Mouse (Mus musculus) heart, embryonic 12.5 days (tissue): ENCODE results near the gene Fam98c. TPM values are rescaled to one million over a fixed set of nuclear protein-coding genes. Genes with fewer than 3 reads are reported as not detected.
A peak's percentile ranks its signal among the peaks of the same experiment; 100 is the strongest.
"Not testable (repeated sequence)": the region's sequence is repeated elsewhere in the genome, so short reads cannot be mapped to it uniquely, and the experiment has no call there.

Source experiments
- ATAC-seq: fragments of 200-750 bp; cut with Nextera tagmentation; 2 replicates; pipeline ENCODE4 v1.8.0; 2017; ENCODE audit warnings: moderate TSS enrichment, moderate library complexity; ENCODE audit not compliant: insufficient number of reproducible peaks, low FRiP score
- H3K27ac ChIP-seq: fragments of 300-500 bp; sonication (generic); 2 replicates; pipeline ENCODE4 v1.5.1; 2016; ENCODE audit warnings: mild to moderate bottlenecking, moderate library complexity; ENCODE audit not compliant: poor library complexity, severe bottlenecking
- H3K27me3 ChIP-seq: fragments of 300-500 bp; sonication (generic); replicated peaks from 2 replicates; pipeline ENCODE4 v1.6.1; 2016; ENCODE audit warnings: mild to moderate bottlenecking, moderate library complexity
- H3K36me3 ChIP-seq: fragments of 300-500 bp; sonication (generic); 2 replicates; pipeline ENCODE4 v1.6.1; 2016; ENCODE audit warnings: mild to moderate bottlenecking, moderate library complexity
- H3K4me1 ChIP-seq: fragments of 300-500 bp; sonication (generic); replicated peaks from 2 replicates; pipeline ENCODE4 v1.6.1; 2016; ENCODE audit warnings: mild to moderate bottlenecking
- H3K4me2 ChIP-seq: fragments of 300-500 bp; sonication (generic); 2 replicates; pipeline ENCODE4 v1.6.1; 2016; ENCODE audit warnings: mild to moderate bottlenecking, moderate library complexity
- H3K4me3 ChIP-seq: fragments of 300-500 bp; sonication (generic); 2 replicates; pipeline ENCODE4 v1.5.1; 2016; ENCODE audit warnings: mild to moderate bottlenecking
- H3K9ac ChIP-seq: fragments of 300-500 bp; sonication (generic); 2 replicates; pipeline ENCODE4 v1.6.1; 2016; ENCODE audit warnings: mild to moderate bottlenecking, moderate library complexity
- H3K9me3 ChIP-seq: fragments of 300-500 bp; sonication (generic); replicated peaks from 2 replicates; pipeline ENCODE4 v1.6.1; 2016; ENCODE audit warnings: mild to moderate bottlenecking, moderate library complexity
- WGBS: fragments of 180-500 bp; shearing (Covaris S2); methylation state at CpG from one replicate; pipeline ENCODE4 v1.1.7; 2016; 5-methylcytosine and 5-hydroxymethylcytosine counted together
- polyA plus RNA-seq: library from polyadenylated mRNA; unstranded; fragments of >200 nt; fragmentation: Nextera tagmentation; extraction: Ambion mirVana; gene quantifications from 2 replicates; pipeline ENCODE4 v1.2.1, GENCODE M21; 2016

The Fam98c gene
- polyA plus RNA-seq, 1 experiment from 2014 or later: 13.5 TPM

GRCm38 (mm10) chr7:29155196-29155837 is 717 bp downstream of the Fam98c start:
- peak overlapping the region; percentile 88 for H3K9ac ChIP-seq
- H3K4me2 ChIP-seq: peak overlapping the region; percentile 97
- peak; percentile 88 for ATAC-seq
- peaks cover 3% of the 10 kb centered on the region; the same call in 1 of the 2 replicates for H3K4me1 ChIP-seq
- peaks cover 9% of the 10 kb centered on the region for H3K36me3 ChIP-seq
- WGBS: 8% methylated on average over 35 of the region's 37 CpGs
- H3K27me3 ChIP-seq: peaks cover 34% of the 10 kb centered on the region
- H3K4me3 ChIP-seq: peak overlapping the region; percentile 91
- peak overlapping the region; percentile 76 for H3K27ac ChIP-seq
- H3K9me3 ChIP-seq: peaks cover 6% of the 10 kb centered on the region; the same call in 1 of the 2 replicates

- peaks cover 6% of the 10 kb centered on the region; the same call in 1 of the 2 replicates for H3K9me3 ChIP-seq
- H3K9ac ChIP-seq: no peak overlapping the region
- ATAC-seq: no peak
- peaks cover 3% of the 10 kb centered on the region; the same call in 1 of the 2 replicates for H3K4me1 ChIP-seq
- H3K27ac ChIP-seq: no peak overlapping the region
- H3K4me2 ChIP-seq: no peak overlapping the region
- WGBS: 93% methylated on average over 14 of the region's 14 CpGs
- peaks cover 30% of the 10 kb centered on the region for H3K27me3 ChIP-seq
- H3K36me3 ChIP-seq: peaks cover 9% of the 10 kb centered on the region
- no peak overlapping the region for H3K4me3 ChIP-seq
Measured at GRCm38 (mm10) chr7:29154018-29154720, 1.9 kb downstream of the Fam98c start.

- WGBS: 60% methylated on average over 10 of the region's 10 CpGs
Measured at GRCm38 (mm10) chr7:29151486-29151885, 4.5 kb downstream of the Fam98c start.

GRCm38 (mm10) chr7:29148771-29149170 is 7.3 kb downstream of the Fam98c start:
- H3K4me1 ChIP-seq: no peaks in the 10 kb centered on the region
- H3K4me3 ChIP-seq: no peak overlapping the region
- peaks cover 8% of the 10 kb centered on the region for H3K27me3 ChIP-seq
- H3K9me3 ChIP-seq: no peaks in the 10 kb centered on the region
- no peak overlapping the region for H3K27ac ChIP-seq
- ATAC-seq: no peak
- no peak overlapping the region for H3K9ac ChIP-seq
- WGBS: 88% methylated on average over 15 of the region's 15 CpGs
- H3K36me3 ChIP-seq: peaks cover 3% of the 10 kb centered on the region; the same call in 1 of the 2 replicates
- H3K4me2 ChIP-seq: no peak overlapping the region

More at GRCm38 (mm10) chr7:29151486-29151885, 4.5 kb downstream of the Fam98c start:
- H3K4me2 ChIP-seq: no peak overlapping the region
- H3K4me1 ChIP-seq: peaks cover 2% of the 10 kb centered on the region; the same call in 1 of the 2 replicates
- no peak overlapping the region for H3K9ac ChIP-seq
- ATAC-seq: no peak
- peaks cover 11% of the 10 kb centered on the region; the same call in 1 of the 2 replicates for H3K27me3 ChIP-seq
- H3K27ac ChIP-seq: no peak overlapping the region
- H3K36me3 ChIP-seq: peaks cover 9% of the 10 kb centered on the region
- H3K4me3 ChIP-seq: no peak overlapping the region
- peaks cover 6% of the 10 kb centered on the region; the same call in 1 of the 2 replicates for H3K9me3 ChIP-seq

GRCm38 (mm10) chr7:29146625-29147367 is 9.2 kb downstream of the Fam98c start:
- Histone ChIP-seq H3K36me3 (no peaks in the 10 kb centered on the region), H3K4me2 (no peak overlapping the region), H3K27ac (no peak overlapping the region), H3K4me1 (no peaks in the 10 kb centered on the region), H3K9me3 (no peaks in the 10 kb centered on the region), H3K9ac (no peak overlapping the region), H3K27me3 (peaks cover 8% of the 10 kb centered on the region), H3K4me3 (no peak overlapping the region)
- no peak for ATAC-seq
- WGBS: 76% methylated on average over 7 of the region's 7 CpGs

GRCm38 (mm10) chr7:29144006-29144405 is 12.0 kb downstream of the Fam98c start:
- no peaks in the 10 kb centered on the region for H3K4me1 ChIP-seq
- no peak overlapping the region for H3K9ac ChIP-seq
- no peaks in the 10 kb centered on the region; the same call in 1 of the 2 replicates for H3K27me3 ChIP-seq
- no peak overlapping the region for H3K4me3 ChIP-seq
- H3K4me2 ChIP-seq: no peak overlapping the region
- 92% methylated on average over 4 of the region's 4 CpGs for WGBS
- H3K27ac ChIP-seq: no peak overlapping the region
- no peak for ATAC-seq
- no peaks in the 10 kb centered on the region for H3K9me3 ChIP-seq
- no peaks in the 10 kb centered on the region for H3K36me3 ChIP-seq

- WGBS: 72% methylated on average over 8 of the region's 8 CpGs
- Histone ChIP-seq H3K27ac (no peak overlapping the region), H3K4me2 (no peak overlapping the region), H3K27me3 (peaks cover 8% of the 10 kb centered on the region), H3K4me1 (no peaks in the 10 kb centered on the region), H3K4me3 (no peak overlapping the region), H3K9me3 (no peaks in the 10 kb centered on the region), H3K9ac (no peak overlapping the region), H3K36me3 (no peaks in the 10 kb centered on the region)
- no peak for ATAC-seq
Measured at GRCm38 (mm10) chr7:29141416-29141815, 14.6 kb downstream of the Fam98c start.

GRCm38 (mm10) chr7:29139237-29139636 is 16.8 kb downstream of the Fam98c start:
- not testable (repeated sequence) for H3K4me3 ChIP-seq, H3K4me2 ChIP-seq, H3K9ac ChIP-seq, H3K4me1 ChIP-seq, H3K9me3 ChIP-seq, ATAC-seq, H3K27ac ChIP-seq, H3K36me3 ChIP-seq
- WGBS: 89% methylated on average over 3 of the region's 4 CpGs
- H3K27me3 ChIP-seq: peaks cover 27% of the 10 kb centered on the region

GRCm38 (mm10) chr7:29137429-29137828 is 18.6 kb downstream of the Fam98c start:
- Histone ChIP-seq H3K36me3 (no peaks in the 10 kb centered on the region), H3K9me3 (no peaks in the 10 kb centered on the region), H3K27me3 (peaks cover 27% of the 10 kb centered on the region), H3K4me3 (no peak overlapping the region), H3K4me2 (no peak overlapping the region), H3K9ac (no peak overlapping the region), H3K27ac (no peak overlapping the region), H3K4me1 (peaks cover 9% of the 10 kb centered on the region; the same call in 1 of the 2 replicates)
- ATAC-seq: no peak
- 26% methylated on average over 16 of the region's 16 CpGs for WGBS

- peaks cover 9% of the 10 kb centered on the region; the same call in 1 of the 2 replicates for H3K4me1 ChIP-seq
- WGBS: under 1% methylated on average over 18 of the region's 20 CpGs
- no peak for ATAC-seq
- peak within 1 kb of the TSS; percentile 37 for H3K4me3 ChIP-seq
- H3K27me3 ChIP-seq: peaks cover 27% of the 10 kb centered on the region
- peak within 1 kb of the TSS; percentile 67 for H3K4me2 ChIP-seq
- H3K36me3 ChIP-seq: no peaks in the 10 kb centered on the region
- H3K27ac ChIP-seq: no peak within 1 kb of the TSS
- no peaks in the 10 kb centered on the region for H3K9me3 ChIP-seq
- H3K9ac ChIP-seq: peak within 1 kb of the TSS; percentile 46
Measured at GRCm38 (mm10) chr7:29134693-29135386, 21.2 kb downstream of the Fam98c start, which contains the start of gene Rasgrp4. Gene Rasgrp4 (plus strand): TSS chr7:29134851.
